Mouse (Mus musculus) liver, adult (tissue): ENCODE measurements around the gene Bag3.

Experiments used
- GATA4 ChIP-seq: IDR thresholded peaks from 2 replicates; pipeline ENCODE4 v1.6.1; 2014; ENCODE audit warnings: mild to moderate bottlenecking, low read length; ENCODE audit not compliant: insufficient replicate concordance

The Bag3 gene

GRCm38 (mm10) chr7:128523349-128523961 is at the start of gene Bag3:
Gene Bag3 (plus strand): TSS chr7:128523616.
- peak; percentile 94; the same call in 1 of the 2 replicates for TF ChIP-seq GATA4

GRCm38 (mm10) chr7:128474322-128474721 is 49.1 kb upstream of the Bag3 start:
- no peak for TF ChIP-seq GATA4

GRCm38 (mm10) chr7:128488986-128489385 is 34.4 kb upstream of the Bag3 start:
- TF ChIP-seq GATA4, result no peak

- TF ChIP-seq GATA4, result no peak
Measured at GRCm38 (mm10) chr7:128494546-128494945, 28.9 kb upstream of the Bag3 start.

- no peak for TF ChIP-seq GATA4
Measured at GRCm38 (mm10) chr7:128499801-128500200, 23.6 kb upstream of the Bag3 start.

GRCm38 (mm10) chr7:128504091-128504490 is 19.3 kb upstream of the Bag3 start:
- no peak for TF ChIP-seq GATA4

- TF ChIP-seq GATA4, result no peak
Measured at GRCm38 (mm10) chr7:128511936-128512335, 11.5 kb upstream of the Bag3 start.

- no peak for TF ChIP-seq GATA4
Measured at GRCm38 (mm10) chr7:128513512-128513911, 9.9 kb upstream of the Bag3 start.

GRCm38 (mm10) chr7:128514341-128514740 is 9.1 kb upstream of the Bag3 start:
- TF ChIP-seq GATA4, result no peak

GRCm38 (mm10) chr7:128516346-128516745 is 7.1 kb upstream of the Bag3 start:
- TF ChIP-seq GATA4, result no peak

- TF ChIP-seq GATA4, result no peak
Measured at GRCm38 (mm10) chr7:128519316-128520050, 3.9 kb upstream of the Bag3 start.

- peak; percentile 3; the same call in 1 of the 2 replicates for TF ChIP-seq GATA4
Measured at GRCm38 (mm10) chr7:128523962-128524581, 656 bp downstream of the Bag3 start.

GRCm38 (mm10) chr7:128524641-128525040 is 1.2 kb downstream of the Bag3 start:
- TF ChIP-seq GATA4, result no peak

GRCm38 (mm10) chr7:128526611-128527010 is 3.2 kb downstream of the Bag3 start:
- no peak for TF ChIP-seq GATA4

GRCm38 (mm10) chr7:128528596-128528995 is 5.2 kb downstream of the Bag3 start:
- no peak for TF ChIP-seq GATA4

GRCm38 (mm10) chr7:128529126-128529525 is 5.7 kb downstream of the Bag3 start:
- TF ChIP-seq GATA4, result no peak
